Mouse (Mus musculus) lung, embryonic 16.5 days (tissue): Measurements from ENCODE around the gene Prss22. TPM values are rescaled to one million over a fixed set of nuclear protein-coding genes. Genes with fewer than 3 reads are reported as not detected.

Source experiments
- ATAC-seq: fragments of 200-750 bp; cut with Nextera tagmentation; 2 replicates; pipeline ENCODE4 v1.8.0; 2017; ENCODE audit warnings: low read depth, mild to moderate bottlenecking, moderate library complexity
- H3K27ac ChIP-seq: fragments of 300-500 bp; sonication (generic); 2 replicates; pipeline ENCODE4 v1.5.1; 2014; ENCODE audit warnings: mild to moderate bottlenecking, control low read depth, low read length
- H3K27me3 ChIP-seq: fragments of 300-500 bp; sonication (generic); 2 replicates; pipeline ENCODE4 v1.6.1; 2014; ENCODE audit warnings: low read depth, low read length, mixed read lengths; ENCODE audit not compliant: control insufficient read depth, insufficient read depth
- H3K36me3 ChIP-seq: fragments of 300-500 bp; sonication (generic); 2 replicates; pipeline ENCODE4 v1.6.1; 2014; ENCODE audit warnings: low read length; ENCODE audit not compliant: control insufficient read depth, insufficient read depth
- H3K4me1 ChIP-seq: fragments of 300-500 bp; sonication (generic); replicated peaks from 2 replicates; pipeline ENCODE4 v1.6.1; 2014; ENCODE audit warnings: low read length, mixed read lengths; ENCODE audit not compliant: control insufficient read depth, insufficient read depth
- H3K4me2 ChIP-seq: fragments of 300-500 bp; sonication (generic); 2 replicates; pipeline ENCODE4 v1.6.1; 2014; ENCODE audit warnings: low read depth, low read length, control low read depth
- H3K4me3 ChIP-seq: fragments of 300-500 bp; sonication (generic); 2 replicates; pipeline ENCODE4 v1.5.1; 2014; ENCODE audit warnings: mild to moderate bottlenecking, low read length, control low read depth
- H3K9ac ChIP-seq: fragments of 300-500 bp; sonication (generic); 2 replicates; pipeline ENCODE4 v1.6.1; 2014; ENCODE audit warnings: low read length, control low read depth
- H3K9me3 ChIP-seq: fragments of 300-500 bp; sonication (generic); 2 replicates; pipeline ENCODE4 v1.6.1; 2016; ENCODE audit warnings: low read length; ENCODE audit not compliant: control insufficient read depth
- WGBS: fragments of 180-500 bp; shearing (Covaris S2); extraction: QIAGEN DNeasy Blood & Tissue Kit; methylation state at CpG from one replicate; pipeline ENCODE4 v1.1.7; 2014; 5-methylcytosine and 5-hydroxymethylcytosine counted together
- polyA plus RNA-seq: library from polyadenylated mRNA; unstranded; fragments of >200 nt; fragmentation: Nextera tagmentation; extraction: Ambion mirVana; gene quantifications from 2 replicates; pipeline ENCODE4 v1.2.1, GENCODE M21; 2015

The Prss22 gene
- polyA plus RNA-seq, 1 experiment from 2014 or later = 1.5 TPM

GRCm38 (mm10) chr17:23989802-23990201 is 8.1 kb downstream of the Prss22 start:
- Histone ChIP-seq H3K4me3 (no peak overlapping the region), H3K9ac (no peak overlapping the region), H3K4me1 (peaks cover 5% of the 10 kb centered on the region; the same call in 1 of the 2 replicates), H3K9me3 (no peaks in the 10 kb centered on the region), H3K36me3 (no peaks in the 10 kb centered on the region), H3K4me2 (no peak overlapping the region), H3K27me3 (no peaks in the 10 kb centered on the region; the same call in 1 of the 2 replicates), H3K27ac (no peak overlapping the region)
- ATAC-seq = no peak
- WGBS = 18% methylated on average over 2 of the region's 2 CpGs

GRCm38 (mm10) chr17:23984989-23985388 is 12.9 kb downstream of the Prss22 start:
- H3K27me3 ChIP-seq = no peaks in the 10 kb centered on the region; the same call in 1 of the 2 replicates
- WGBS = 74% methylated on average over 1 of the region's 1 CpGs

GRCm38 (mm10) chr17:23982912-23983311 is 15.0 kb downstream of the Prss22 start:
- Histone ChIP-seq H3K27ac (no peak overlapping the region), H3K4me1 (no peaks in the 10 kb centered on the region), H3K9me3 (no peaks in the 10 kb centered on the region), H3K27me3 (no peaks in the 10 kb centered on the region; the same call in 1 of the 2 replicates), H3K4me2 (no peak overlapping the region), H3K9ac (no peak overlapping the region), H3K36me3 (no peaks in the 10 kb centered on the region), H3K4me3 (no peak overlapping the region)
- WGBS = 53% methylated on average over 4 of the region's 4 CpGs
- no peak for ATAC-seq

More at GRCm38 (mm10) chr17:23984989-23985388, 12.9 kb downstream of the Prss22 start:
- ATAC-seq = no peak
- Histone ChIP-seq H3K36me3 (no peaks in the 10 kb centered on the region), H3K4me3 (no peak overlapping the region), H3K9me3 (no peaks in the 10 kb centered on the region), H3K9ac (no peak overlapping the region), H3K4me2 (no peak overlapping the region), H3K4me1 (no peaks in the 10 kb centered on the region), H3K27ac (no peak overlapping the region)

- H3K36me3 ChIP-seq = no peaks in the 10 kb centered on the region
- H3K27ac ChIP-seq = no peak within 1 kb of the TSS
- no peaks in the 10 kb centered on the region for H3K4me1 ChIP-seq
- H3K4me3 ChIP-seq = no peak within 1 kb of the TSS
- no peak within 1 kb of the TSS for H3K4me2 ChIP-seq
- H3K27me3 ChIP-seq = no peaks in the 10 kb centered on the region; the same call in 1 of the 2 replicates
- WGBS = 49% methylated on average over 10 of the region's 10 CpGs
- H3K9ac ChIP-seq = no peak within 1 kb of the TSS
- 0 out of 2 replicates have a peak, but pooled peaks have one; percentile 43 for ATAC-seq
- no peaks in the 10 kb centered on the region for H3K9me3 ChIP-seq
Observed at GRCm38 (mm10) chr17:23980297-23980909, 17.5 kb downstream of the Prss22 start, which contains the start of gene Prss30. Gene Prss30 (minus strand): TSS chr17:23980566.

GRCm38 (mm10) chr17:23979471-23979870 is 18.4 kb downstream of the Prss22 start:
- no peak overlapping the region for H3K4me3 ChIP-seq
- H3K4me2 ChIP-seq = no peak overlapping the region
- no peaks in the 10 kb centered on the region for H3K36me3 ChIP-seq
- H3K9ac ChIP-seq = no peak overlapping the region
- no peaks in the 10 kb centered on the region for H3K9me3 ChIP-seq
- no peaks in the 10 kb centered on the region for H3K4me1 ChIP-seq
- H3K27me3 ChIP-seq = no peaks in the 10 kb centered on the region
- WGBS = 40% methylated on average over 3 of the region's 3 CpGs
- no peak for ATAC-seq
- no peak overlapping the region for H3K27ac ChIP-seq

- no peaks in the 10 kb centered on the region for H3K4me1 ChIP-seq
- no peak overlapping the region for H3K27ac ChIP-seq
- no peak for ATAC-seq
- H3K36me3 ChIP-seq = no peaks in the 10 kb centered on the region
- 69% methylated on average over 4 of the region's 4 CpGs for WGBS
- H3K9ac ChIP-seq = no peak overlapping the region
- H3K9me3 ChIP-seq = no peaks in the 10 kb centered on the region
- no peak overlapping the region for H3K4me2 ChIP-seq
- H3K27me3 ChIP-seq = no peaks in the 10 kb centered on the region
- H3K4me3 ChIP-seq = no peak overlapping the region
Observed at GRCm38 (mm10) chr17:23976665-23977064, 21.2 kb downstream of the Prss22 start.

- Histone ChIP-seq H3K27ac (no peak overlapping the region), H3K4me3 (no peak overlapping the region), H3K9ac (no peak overlapping the region), H3K4me2 (no peak overlapping the region), H3K36me3 (no peaks in the 10 kb centered on the region), H3K4me1 (no peaks in the 10 kb centered on the region), H3K27me3 (no peaks in the 10 kb centered on the region), H3K9me3 (no peaks in the 10 kb centered on the region)
- ATAC-seq = no peak
- 74% methylated on average over 9 of the region's 9 CpGs for WGBS
Observed at GRCm38 (mm10) chr17:23971315-23971714, 26.6 kb downstream of the Prss22 start.

GRCm38 (mm10) chr17:23969231-23969630 is 28.7 kb downstream of the Prss22 start:
- ATAC-seq = 0 out of 2 replicates have a peak, but pooled peaks have one; percentile 46
- no peak overlapping the region for H3K4me3 ChIP-seq

GRCm38 (mm10) chr17:23968780-23969179 is 29.1 kb downstream of the Prss22 start:
- H3K4me1 ChIP-seq = no peaks in the 10 kb centered on the region
- H3K9ac ChIP-seq = no peak overlapping the region
- H3K4me3 ChIP-seq = no peak overlapping the region
- H3K36me3 ChIP-seq = no peaks in the 10 kb centered on the region
- H3K4me2 ChIP-seq = no peak overlapping the region
- ATAC-seq = no peak
- no peaks in the 10 kb centered on the region for H3K27me3 ChIP-seq
- 35% methylated on average over 2 of the region's 2 CpGs for WGBS
- no peak overlapping the region for H3K27ac ChIP-seq
- H3K9me3 ChIP-seq = no peaks in the 10 kb centered on the region

More at GRCm38 (mm10) chr17:23969231-23969630, 28.7 kb downstream of the Prss22 start:
- H3K27ac ChIP-seq = no peak overlapping the region
- no peaks in the 10 kb centered on the region for H3K36me3 ChIP-seq
- H3K9me3 ChIP-seq = no peaks in the 10 kb centered on the region
- H3K4me2 ChIP-seq = no peak overlapping the region
- H3K4me1 ChIP-seq = no peaks in the 10 kb centered on the region
- no peaks in the 10 kb centered on the region for H3K27me3 ChIP-seq
- H3K9ac ChIP-seq = no peak overlapping the region
- 0% methylated on average over 1 of the region's 1 CpGs for WGBS
